Mouse (Mus musculus): ENCODE results near the gene Nap1l1.
"Not testable (repeated sequence)": the region's sequence is repeated elsewhere in the genome, so short reads cannot be mapped to it uniquely, and the experiment has no call there.

Nap1l1 gene

DNA sequence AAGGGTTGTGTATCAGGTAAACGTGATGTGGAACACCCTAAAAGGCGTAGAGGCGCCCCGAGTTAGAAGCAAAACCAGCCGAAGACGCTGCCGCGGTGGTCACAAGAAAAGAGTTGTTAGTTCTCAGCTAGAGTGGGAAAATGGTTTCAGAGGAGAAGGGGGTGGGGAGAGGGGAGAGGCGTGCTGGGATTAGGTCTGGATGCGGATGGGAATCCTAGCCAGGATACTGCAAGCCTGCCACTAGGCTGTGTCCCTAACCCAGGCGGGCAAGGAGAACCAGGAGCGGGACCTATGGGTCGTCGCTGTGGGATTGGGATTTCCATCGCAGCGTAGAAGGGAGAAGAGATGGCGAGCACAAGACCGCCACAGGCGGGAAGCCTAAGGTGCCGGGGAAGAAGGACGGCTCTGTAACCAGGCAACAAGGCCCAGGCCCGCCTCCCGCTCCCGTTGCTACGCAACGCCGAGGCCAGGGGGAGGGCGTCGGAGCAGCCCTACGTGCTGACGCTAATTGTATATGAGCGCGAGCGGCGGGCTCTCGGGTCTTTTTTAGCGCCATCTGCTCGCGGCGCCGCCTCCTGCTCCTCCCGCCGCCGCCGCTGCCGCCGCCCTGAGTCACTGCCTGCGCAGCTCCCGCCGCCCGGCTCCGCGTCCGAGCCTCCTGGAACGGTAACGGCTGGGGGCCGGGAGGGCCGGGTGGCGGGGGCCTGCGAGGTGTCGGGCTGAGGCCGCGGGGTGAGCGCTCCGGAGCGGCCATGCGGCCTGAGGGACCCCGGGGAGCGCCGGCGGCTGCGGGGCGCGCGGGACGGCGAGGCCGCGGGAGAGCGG, at the start of gene Nap1l1:
Gene Nap1l1 (plus strand): TSS at position 538 of the 825 bp plus-strand sequence.
- in situ Hi-C loops (cut with MboI, MseI) = loop anchor here (5.0 to 10.0 kb wide), 2 partner anchors 171 to 368 kb away; no protein-coding TSS in a partner anchor

GRCm38 (mm10) chr10:111426491-111426890, 46.5 kb upstream of the Nap1l1 start:
- in situ Hi-C loops (cut with MboI, MseI) = no loop called here

- in situ Hi-C loops (cut with MboI, MseI) = no loop called here
Observed at GRCm38 (mm10) chr10:111433502-111433901, 39.5 kb upstream of the Nap1l1 start.

GRCm38 (mm10) chr10:111441034-111441440, 32.0 kb upstream of the Nap1l1 start:
- in situ Hi-C loops (cut with MboI, MseI) = no loop called here

DNA sequence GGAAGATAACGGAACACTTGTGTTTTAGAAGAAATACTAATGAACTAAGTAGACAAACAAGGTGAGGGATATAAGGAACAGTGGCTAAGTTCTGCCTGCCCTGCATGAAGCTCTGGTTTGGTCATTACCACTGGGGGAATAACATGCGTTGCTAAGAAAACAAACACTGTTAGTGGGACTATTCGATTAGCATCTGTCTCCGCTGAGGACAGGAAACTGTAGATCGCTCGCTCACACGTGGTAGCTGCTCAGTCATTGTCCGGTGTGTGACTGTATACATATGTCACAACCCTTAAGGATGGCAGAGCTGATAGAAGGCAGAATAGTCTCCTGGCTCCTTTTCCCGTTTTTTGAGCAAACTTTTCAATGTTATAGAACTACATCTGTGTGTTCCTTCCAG, 28.8 kb upstream of the Nap1l1 start:
- in situ Hi-C loops (cut with MboI, MseI) = no loop called here

DNA sequence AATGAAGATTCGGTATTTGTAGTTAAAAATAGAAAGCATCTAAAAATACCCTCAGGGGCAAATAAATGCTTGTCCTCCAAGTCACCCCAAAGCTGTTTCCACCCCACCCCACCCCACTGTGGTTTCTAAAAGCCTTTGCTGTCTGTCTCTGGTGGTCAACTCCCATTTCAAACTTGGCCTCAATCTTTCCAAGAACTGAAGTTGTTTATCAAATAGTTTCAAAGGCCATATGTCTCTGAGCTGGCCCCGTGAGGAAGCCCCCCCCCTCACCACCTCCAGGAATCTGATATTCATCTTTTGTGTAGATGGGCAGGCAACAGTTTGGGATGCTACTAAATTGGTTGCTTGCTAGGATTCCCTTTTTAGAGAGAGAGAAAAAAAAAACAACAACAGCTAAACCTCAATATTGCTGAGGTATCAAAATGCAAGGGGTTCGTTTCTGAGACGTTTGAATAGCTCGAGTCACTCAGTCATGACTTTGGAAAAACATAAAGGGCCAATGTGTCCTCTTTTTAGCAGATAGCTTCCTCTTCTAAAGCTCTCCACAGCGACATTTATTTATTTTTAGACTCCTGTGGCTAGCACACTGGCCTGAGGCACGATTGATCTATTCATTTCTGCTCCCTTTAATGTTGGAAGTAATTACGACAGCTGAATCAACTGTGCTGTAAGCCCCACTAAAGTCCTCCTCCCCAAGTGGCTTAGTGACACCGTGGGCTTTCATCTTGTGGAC, 26.9 kb upstream of the Nap1l1 start:
- in situ Hi-C loops (cut with MboI, MseI) = no loop called here

- in situ Hi-C loops (cut with MboI, MseI) = not testable (repeated sequence)
Observed at GRCm38 (mm10) chr10:111446672-111447008, 26.4 kb upstream of the Nap1l1 start.

DNA sequence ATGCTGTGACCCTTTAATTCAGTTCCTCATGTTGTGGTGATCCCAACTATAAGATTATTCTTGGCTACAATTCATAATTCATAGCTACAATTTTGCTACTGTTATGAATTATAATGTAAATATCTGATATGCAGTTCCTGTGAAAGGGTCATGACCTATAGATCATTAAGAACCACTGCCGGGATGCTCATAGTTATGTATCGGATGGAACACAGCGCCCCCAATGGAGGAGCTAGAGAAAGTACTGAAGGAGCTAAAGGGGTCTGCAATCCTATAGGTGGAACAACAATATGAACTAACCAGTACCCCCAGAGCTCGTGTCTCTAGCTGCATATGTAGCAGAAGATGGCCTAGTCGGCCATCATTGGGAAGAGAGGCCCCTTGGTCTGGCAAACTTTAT, 23.4 kb upstream of the Nap1l1 start:
- in situ Hi-C loops (cut with MboI, MseI) = not testable (repeated sequence)

DNA sequence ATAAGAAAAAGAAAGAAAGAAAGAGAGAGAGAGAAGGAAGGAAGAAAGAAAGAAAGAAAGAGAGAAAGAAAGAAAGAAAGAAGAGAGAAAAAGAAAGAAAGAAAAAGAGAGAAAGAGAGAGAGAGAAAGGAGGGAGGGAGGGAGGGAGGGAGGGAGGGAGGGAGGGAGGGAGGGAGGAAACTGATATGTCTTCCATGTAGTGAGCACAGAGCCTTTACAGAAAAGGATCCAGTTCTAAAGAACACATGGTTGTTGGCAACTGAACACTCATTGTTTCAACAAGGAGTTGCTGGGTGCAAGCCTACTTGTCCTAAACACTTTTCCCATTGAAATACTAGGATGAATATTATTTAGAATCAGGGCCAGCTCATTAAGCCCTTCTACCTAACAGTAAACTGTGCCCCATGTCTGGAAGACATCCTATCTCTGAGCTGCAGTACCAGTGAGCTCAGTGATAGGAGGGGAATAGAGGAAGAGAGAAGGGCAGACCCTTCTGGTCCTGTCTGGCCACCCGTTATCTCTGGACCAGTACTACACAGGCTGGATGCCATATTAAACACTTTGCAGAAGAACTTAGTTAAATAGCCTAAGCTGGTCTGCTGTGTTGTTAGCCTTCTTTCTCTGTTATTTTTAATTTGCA, 21.2 kb upstream of the Nap1l1 start:
- in situ Hi-C loops (cut with MboI, MseI) = no loop called here

DNA sequence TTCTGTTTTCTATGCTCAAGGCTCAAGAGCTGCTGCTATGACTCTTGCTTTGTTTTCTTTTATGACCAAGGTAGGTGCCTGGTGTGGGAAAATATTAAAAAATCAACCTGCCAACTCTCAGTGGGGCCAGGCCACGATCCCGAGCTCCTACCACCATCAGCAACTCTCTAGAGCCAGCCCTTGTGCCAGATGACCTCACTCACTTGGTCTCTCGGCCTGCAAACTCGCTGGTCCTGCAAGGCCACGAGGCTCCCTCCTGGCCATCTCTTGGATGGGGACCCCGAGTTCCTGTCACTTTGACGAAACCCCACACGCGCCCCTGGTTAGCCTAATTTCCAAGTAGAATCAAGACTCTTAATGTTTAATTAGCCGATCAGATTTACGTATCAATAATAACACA, 20.6 kb upstream of the Nap1l1 start:
- in situ Hi-C loops (cut with MboI, MseI) = no loop called here

DNA sequence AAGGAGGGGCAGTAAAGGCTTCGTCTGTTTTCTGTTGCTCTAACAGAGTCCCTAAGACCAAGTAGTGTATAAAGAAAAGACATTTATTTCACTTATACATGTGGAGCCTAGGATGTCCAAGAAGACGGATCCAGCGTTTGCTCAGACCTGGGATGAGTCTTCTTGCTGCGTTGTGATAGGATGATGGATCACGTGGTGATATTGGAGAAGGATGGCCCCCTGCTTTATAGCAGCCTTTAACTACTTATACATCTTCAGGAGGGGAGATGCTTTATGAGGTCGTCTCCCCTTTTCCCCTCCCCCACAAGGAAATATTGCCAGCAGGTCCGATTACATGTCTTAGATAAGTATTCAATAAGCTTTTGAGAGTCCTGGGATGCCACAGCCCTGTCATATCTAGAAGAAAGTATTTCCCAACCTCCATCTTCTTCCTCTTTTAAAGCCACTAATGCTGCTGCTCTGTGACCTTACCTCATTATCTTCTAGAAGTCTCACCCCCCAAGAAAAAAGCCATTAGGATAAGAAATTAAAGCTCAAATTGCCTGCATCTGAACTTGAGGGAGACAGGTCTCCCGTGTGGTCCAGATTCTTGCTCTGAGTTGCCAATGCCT, 18.2 kb upstream of the Nap1l1 start:
- in situ Hi-C loops (cut with MboI, MseI) = no loop called here

DNA sequence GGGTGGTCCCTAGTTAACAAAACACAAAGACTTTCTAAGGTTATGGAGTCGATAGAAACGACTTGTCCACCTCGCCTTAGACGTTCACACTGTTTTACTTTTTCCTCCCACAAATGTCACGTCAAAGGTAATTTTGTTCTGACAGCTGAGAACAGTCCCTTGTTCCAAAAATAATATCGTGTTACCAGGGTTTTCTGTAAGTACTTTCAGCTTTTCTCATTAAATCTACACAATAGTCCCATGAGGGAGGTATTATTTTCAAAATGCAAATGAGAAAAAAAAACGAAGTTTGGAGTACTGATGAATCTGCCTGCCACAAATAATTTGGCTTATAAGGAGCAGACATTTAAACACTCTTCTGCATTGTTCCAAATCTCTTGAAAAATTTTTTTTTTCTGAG, 14.9 kb upstream of the Nap1l1 start:
- in situ Hi-C loops (cut with MboI, MseI) = no loop called here

DNA sequence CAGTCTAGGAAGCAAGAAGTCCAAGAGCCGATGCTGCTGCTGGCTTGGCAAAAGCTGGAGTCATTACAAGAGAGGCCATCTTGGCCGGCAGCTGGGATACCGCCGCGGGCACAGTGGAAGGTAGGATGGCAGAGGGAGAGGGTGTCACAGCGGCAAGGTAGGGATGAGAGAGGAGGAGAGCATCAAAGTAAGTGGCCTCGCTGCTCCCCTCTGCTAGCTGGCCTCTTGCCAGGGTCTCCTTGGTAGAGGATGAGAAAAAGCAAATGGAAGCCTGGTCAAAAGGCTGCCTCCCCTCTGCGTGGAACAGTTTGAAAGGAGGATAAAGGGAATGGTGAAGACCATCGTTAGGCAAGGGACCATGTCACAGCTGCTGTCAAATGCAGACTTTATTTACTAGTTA, 14.0 kb upstream of the Nap1l1 start:
- in situ Hi-C loops (cut with MboI, MseI) = no loop called here

GRCm38 (mm10) chr10:111459874-111460273, 13.1 kb upstream of the Nap1l1 start:
- in situ Hi-C loops (cut with MboI, MseI) = no loop called here

DNA sequence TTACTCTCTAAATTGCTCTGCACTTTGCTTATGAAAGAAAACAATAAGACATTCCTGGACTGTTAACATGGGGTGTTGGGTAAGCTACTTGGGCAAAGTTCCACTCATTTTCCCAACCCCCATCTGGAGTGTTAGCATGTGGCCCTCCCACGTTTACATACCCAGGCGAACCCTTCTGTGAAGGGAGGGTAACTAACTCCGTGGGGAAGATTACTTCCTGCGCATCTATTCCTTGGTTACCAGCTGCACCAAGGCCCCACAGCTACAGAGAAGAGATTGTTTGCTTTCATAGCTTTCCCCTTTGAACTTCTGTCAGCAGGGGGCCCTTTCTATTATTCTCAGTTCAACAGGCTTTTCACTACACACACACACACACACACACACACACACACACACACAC, 12.6 kb upstream of the Nap1l1 start:
- in situ Hi-C loops (cut with MboI, MseI) = no loop called here

- in situ Hi-C loops (cut with MboI, MseI) = no loop called here
Observed at GRCm38 (mm10) chr10:111464833-111465232, 8.2 kb upstream of the Nap1l1 start.

GRCm38 (mm10) chr10:111465409-111465808, 7.6 kb upstream of the Nap1l1 start:
- in situ Hi-C loops (cut with MboI, MseI) = no loop called here

- in situ Hi-C loops (cut with MboI, MseI) = loop anchor here (5.0 to 10.0 kb wide), 2 partner anchors 169 to 366 kb away; no protein-coding TSS in a partner anchor
Observed at GRCm38 (mm10) chr10:111471166-111471565, 1.9 kb upstream of the Nap1l1 start.

DNA sequence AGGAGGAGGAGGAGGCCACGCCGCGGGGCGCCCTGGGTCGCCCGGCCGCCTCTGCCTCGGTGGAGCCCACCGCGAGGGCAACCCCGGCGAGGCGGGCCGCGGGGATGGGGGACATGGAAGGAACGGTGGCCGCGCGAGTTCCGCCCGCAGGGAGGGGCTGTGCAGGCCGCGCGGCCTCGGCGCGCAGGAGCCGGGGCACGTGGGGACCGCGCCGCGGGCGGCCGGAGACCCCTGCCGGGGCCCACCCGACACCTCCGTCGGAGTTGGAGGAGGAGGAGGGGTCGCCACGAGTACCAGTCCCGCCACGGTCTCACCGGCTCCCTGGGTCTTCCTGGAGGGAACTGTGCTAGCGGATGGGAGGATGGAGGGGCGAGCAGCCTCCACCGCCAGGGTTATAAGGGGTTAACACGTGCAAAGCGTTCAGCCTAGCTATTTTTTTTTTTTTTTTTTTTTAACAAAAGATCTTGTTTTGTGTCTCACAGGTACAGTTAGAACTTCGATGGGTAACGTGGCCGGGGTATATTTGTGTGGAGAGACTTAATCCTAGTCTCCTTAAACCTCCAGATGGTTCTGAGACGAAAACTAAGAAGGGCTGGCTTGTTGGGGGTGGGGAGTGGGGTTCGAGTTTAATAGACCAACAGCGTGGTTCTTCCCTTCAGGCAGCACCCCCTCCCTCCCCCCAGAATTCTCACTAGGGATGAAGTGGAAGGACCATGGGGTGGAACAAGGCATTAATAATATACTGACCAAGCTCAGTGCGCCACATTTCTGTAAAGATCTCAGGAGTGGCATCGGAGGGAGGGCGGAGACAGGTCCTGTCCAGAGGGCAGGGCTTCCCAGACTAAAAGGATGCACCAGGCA, 718 bp downstream of the Nap1l1 start:
- in situ Hi-C loops (cut with MboI, MseI) = loop anchor here (5.0 to 10.0 kb wide), 2 partner anchors 171 to 369 kb away; no protein-coding TSS in a partner anchor

GRCm38 (mm10) chr10:111476301-111476700, 3.3 kb downstream of the Nap1l1 start:
- in situ Hi-C loops (cut with MboI, MseI) = loop anchor here (10.0 kb wide), 1 partner anchor 372 kb away; no protein-coding TSS in a partner anchor

All from T-helper 1 cell (primary cell).